Mouse (Mus musculus) erythroblast, embryonic 14.5 days (primary cell): ENCODE data around the gene Ulk4.

ENCODE experiments used
- GATA1 ChIP-seq: IDR thresholded peaks from 2 replicates; pipeline ENCODE4 v1.6.1; 2012; ENCODE audit warnings: low read length, inconsistent platforms, mixed read lengths
- TAL1 ChIP-seq: IDR thresholded peaks from 3 replicates; pipeline ENCODE4 v1.6.1; 2012; ENCODE audit warnings: low read length, inconsistent platforms, mixed read lengths

DNA sequence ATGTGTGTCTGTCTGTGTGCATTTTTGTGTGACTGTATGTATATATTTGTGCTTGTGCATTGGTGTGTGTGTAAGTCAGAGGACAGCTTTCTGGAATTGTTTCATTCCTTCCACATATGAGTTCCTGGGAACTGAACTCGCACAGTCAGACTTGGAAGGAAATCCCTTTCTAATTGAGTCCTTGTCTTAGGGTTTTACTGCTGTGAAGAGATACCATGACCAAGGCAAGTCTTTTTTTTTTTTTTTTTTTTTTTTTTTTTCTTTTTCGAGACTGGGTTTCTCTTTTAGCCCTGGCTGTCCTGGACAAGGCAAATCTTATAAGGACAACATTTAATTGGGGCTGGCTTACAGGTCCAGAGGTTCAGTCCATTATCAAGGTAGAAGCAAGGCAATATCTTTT, 14.3 kb upstream of the Ulk4 start:
- no peak for TF ChIP-seq GATA1
- TF ChIP-seq TAL1 = no peak
